Mouse (Mus musculus) heart, embryonic 14.5 days (tissue): ENCODE results near the gene Trim80. TPM values are rescaled to one million over a fixed set of nuclear protein-coding genes. Genes with fewer than 3 reads are reported as not detected.
"Not testable (repeated sequence)": the region's sequence is repeated elsewhere in the genome, so short reads cannot be mapped to it uniquely, and the experiment has no call there.

Experiments
- ATAC-seq: fragments of 200-750 bp; cut with Nextera tagmentation; 2 replicates; pipeline ENCODE4 v1.8.0; 2017; ENCODE audit warnings: low read depth, moderate TSS enrichment; ENCODE audit not compliant: insufficient number of reproducible peaks, insufficient read depth, low FRiP score
- H3K27ac ChIP-seq, 2 experiments: fragments of 200-500 bp in 1 of 2; fragments of 300-500 bp in 1 of 2; sonication (generic) in 1 of 2; replicated peaks in 1 of 2; 2 replicates each; pipeline ENCODE4 v1.5.1; 2012 to 2014; ENCODE audit warnings: low read depth in 2 of 2, low read length in 2 of 2, control low read depth in 1 of 2, mild to moderate bottlenecking in 1 of 2, mixed read lengths in 1 of 2; ENCODE audit not compliant: control insufficient read depth in 1 of 2, insufficient read depth in 1 of 2
- H3K27me3 ChIP-seq: fragments of 300-500 bp; sonication (generic); 2 replicates; pipeline ENCODE4 v1.6.1; 2014; ENCODE audit warnings: mild to moderate bottlenecking, low read length, control low read depth; ENCODE audit not compliant: control insufficient read depth, insufficient read depth
- H3K36me3 ChIP-seq: fragments of 300-500 bp; sonication (generic); 2 replicates; pipeline ENCODE4 v1.6.1; 2014; ENCODE audit warnings: mild to moderate bottlenecking, control low read depth, low read length, mixed read lengths; ENCODE audit not compliant: control insufficient read depth, insufficient read depth
- H3K4me1 ChIP-seq, 2 experiments: fragments of 200-500 bp in 1 of 2; fragments of 300-500 bp in 1 of 2; sonication (generic) in 1 of 2; 2 replicates each; pipeline ENCODE4 v1.6.1; 2012 to 2014; ENCODE audit warnings: low read length in 2 of 2, control low read depth in 1 of 2, mixed read lengths in 1 of 2; ENCODE audit not compliant: control insufficient read depth in 2 of 2, insufficient read depth in 2 of 2
- H3K4me2 ChIP-seq: fragments of 300-500 bp; sonication (generic); 2 replicates; pipeline ENCODE4 v1.6.1; 2014; ENCODE audit warnings: mild to moderate bottlenecking, low read length
- H3K4me3 ChIP-seq, 2 experiments: fragments of 200-500 bp in 1 of 2; fragments of 300-500 bp in 1 of 2; sonication (generic) in 1 of 2; 2 replicates each; pipeline ENCODE4 v1.5.1; 2012 to 2014; ENCODE audit warnings: low read length in 2 of 2, mild to moderate bottlenecking in 2 of 2, control low read depth in 1 of 2, low read depth in 1 of 2, moderate library complexity in 1 of 2; ENCODE audit not compliant: control insufficient read depth in 1 of 2, insufficient read depth in 1 of 2
- H3K9ac ChIP-seq: fragments of 300-500 bp; sonication (generic); 2 replicates; pipeline ENCODE4 v1.6.1; 2014; ENCODE audit warnings: mild to moderate bottlenecking, low read length
- H3K9me3 ChIP-seq: fragments of 300-500 bp; sonication (generic); 2 replicates; pipeline ENCODE4 v1.6.1; 2016; ENCODE audit warnings: low read length, control low read depth; ENCODE audit not compliant: control insufficient read depth
- WGBS: fragments of 180-500 bp; shearing (Covaris S2); extraction: QIAGEN DNeasy Blood & Tissue Kit; methylation state at CpG from one replicate; pipeline ENCODE4 v1.1.7; 2014; 5-methylcytosine and 5-hydroxymethylcytosine counted together
- microRNA-seq: library from miRNA; unstranded; fragments of <30 nt; microRNA quantifications from one replicate; pipeline ENCODE4, GENCODE M21; 2016
- polyA plus RNA-seq: library from polyadenylated mRNA; unstranded; fragments of >200 nt; fragmentation: Nextera tagmentation; extraction: Ambion mirVana; gene quantifications from 2 replicates; pipeline ENCODE4 v1.2.1, GENCODE M21; 2014

The Trim80 gene
- polyA plus RNA-seq, 1 experiment from 2014 or later, result 0.14 TPM

GRCm38 (mm10) chr11:115490441-115491355 lies 50.4 kb downstream of the Trim80 start:
- H3K27ac ChIP-seq, result peak overlapping the region in 1 of 2 experiments; percentile 68; a peak in 1 of 4 replicates
- no peaks in the 10 kb centered on the region for H3K27me3 ChIP-seq
- H3K4me1 ChIP-seq, result peaks cover 4 to 14% of the 10 kb centered on the region in 2 experiments
- H3K9me3 ChIP-seq, result no peaks in the 10 kb centered on the region
- peaks cover 10% of the 10 kb centered on the region for H3K36me3 ChIP-seq
- 22% methylated on average over 25 of the region's 25 CpGs for WGBS
- peak overlapping the region; percentile 66 to 93 for H3K4me3 ChIP-seq
- peak overlapping the region; percentile 76 for H3K9ac ChIP-seq
- H3K4me2 ChIP-seq, result peak overlapping the region; percentile 87
- no peak for ATAC-seq

GRCm38 (mm10) chr11:115491356-115492083 lies 51.2 kb downstream of the Trim80 start, which contains the start of gene Nt5c:
TSS of gene Nt5c (minus strand) at chr11:115491862.
- peak within 1 kb of the TSS; percentile 87 for H3K4me2 ChIP-seq
- peaks cover 4 to 14% of the 10 kb centered on the region in 2 experiments for H3K4me1 ChIP-seq
- peak within 1 kb of the TSS; percentile 76 for H3K9ac ChIP-seq
- peaks cover 10% of the 10 kb centered on the region for H3K36me3 ChIP-seq
- H3K9me3 ChIP-seq, result no peaks in the 10 kb centered on the region
- under 1% methylated on average over 43 of the region's 43 CpGs for WGBS
- peak within 1 kb of the TSS; percentile 66 to 93 for H3K4me3 ChIP-seq
- peak within 1 kb of the TSS; percentile 50 to 68 for H3K27ac ChIP-seq
- H3K27me3 ChIP-seq, result no peaks in the 10 kb centered on the region
- peak; percentile 85 for ATAC-seq

GRCm38 (mm10) chr11:115492387-115492786 lies 52.0 kb downstream of the Trim80 start:
- no peak for ATAC-seq
- Histone ChIP-seq H3K4me3 (peak overlapping the region in 1 of 2 experiments; percentile 66; a peak in 2 of 4 replicates), H3K9me3 (no peaks in the 10 kb centered on the region), H3K27ac (no peak overlapping the region), H3K27me3 (no peaks in the 10 kb centered on the region), H3K9ac (peak overlapping the region; percentile 76), H3K4me2 (peak overlapping the region; percentile 87), H3K36me3 (peaks cover 17% of the 10 kb centered on the region), H3K4me1 (peaks cover 4 to 14% of the 10 kb centered on the region in 2 experiments)
- WGBS, result 32% methylated on average over 6 of the region's 6 CpGs

GRCm38 (mm10) chr11:115496559-115496958 lies 56.2 kb downstream of the Trim80 start:
- H3K27ac ChIP-seq, ATAC-seq, H3K4me1 ChIP-seq, H3K9ac ChIP-seq, H3K27me3 ChIP-seq, H3K4me3 ChIP-seq, H3K9me3 ChIP-seq, H3K4me2 ChIP-seq: not testable (repeated sequence)
- peaks cover 49% of the 10 kb centered on the region for H3K36me3 ChIP-seq
- WGBS, result 88% methylated on average over 9 of the region's 9 CpGs

Small RNAs within 50 kb of the gene (microRNA-seq; reads per million reads assigned to microRNA genes)
- gene Mir3968, result not detected

Other genes with a start within 250 kb of the Trim80 start
- 0.15 TPM in 1 of 2 replicates, not detected in the other for gene Grin2c, start 173.3 kb upstream of the Trim80 start, polyA plus RNA-seq
- 9.3 and 9.4 TPM in 2 replicates for gene Fdxr, start 163.5 kb upstream of the Trim80 start, polyA plus RNA-seq
- 0.94 and 1.2 TPM in 2 replicates for gene Fads6, start 142.9 kb upstream of the Trim80 start, polyA plus RNA-seq
- not detected in 2 replicates for gene Otop2, start 133.4 kb upstream of the Trim80 start, polyA plus RNA-seq
- gene Ush1g, start 118.5 kb upstream of the Trim80 start, polyA plus RNA-seq, result 0.05 TPM in 1 of 2 replicates, not detected in the other
- gene Otop3, start 105.8 kb upstream of the Trim80 start, polyA plus RNA-seq, result not detected in 2 replicates
- 7.4 and 7.8 TPM in 2 replicates for gene Hid1, start 72.8 kb upstream of the Trim80 start, polyA plus RNA-seq
- 10.3 and 10.5 TPM in 2 replicates for gene Cdr2l, start 58.6 kb upstream of the Trim80 start, polyA plus RNA-seq
- gene Mrpl58, start 36.8 kb upstream of the Trim80 start, polyA plus RNA-seq, result 191 and 195 TPM in 2 replicates
- 2,259 and 2,271 TPM in 2 replicates for gene Atp5h, start 20.6 kb upstream of the Trim80 start, polyA plus RNA-seq
- 19.3 and 23.5 TPM in 2 replicates for gene Kctd2, start 20.4 kb upstream of the Trim80 start, polyA plus RNA-seq
- 0.08 and 0.26 TPM in 2 replicates for gene Slc16a5, start 21.9 kb downstream of the Trim80 start, polyA plus RNA-seq
- gene Armc7, start 35.1 kb downstream of the Trim80 start, polyA plus RNA-seq, result 5.5 and 7.5 TPM in 2 replicates
- 54.5 and 56.2 TPM in 2 replicates for gene Nt5c, start 51.3 kb downstream of the Trim80 start, polyA plus RNA-seq
- 511 and 538 TPM in 2 replicates for gene Jpt1, start 73.8 kb downstream of the Trim80 start, polyA plus RNA-seq
- gene Sumo2, start 95.7 kb downstream of the Trim80 start, polyA plus RNA-seq, result 600 and 636 TPM in 2 replicates
- gene Nup85, start 123.9 kb downstream of the Trim80 start, polyA plus RNA-seq, result 85.2 and 89.3 TPM in 2 replicates
- gene Mrps7, start 163.4 kb downstream of the Trim80 start, polyA plus RNA-seq, result 79.9 and 87.4 TPM in 2 replicates
- gene Gga3, start 163.5 kb downstream of the Trim80 start, polyA plus RNA-seq, result 16.1 and 17.2 TPM in 2 replicates
- gene Mif4gd, start 172.4 kb downstream of the Trim80 start, polyA plus RNA-seq, result 31.7 and 32.3 TPM in 2 replicates
- 42.8 and 46.0 TPM in 2 replicates for gene Slc25a19, start 187.8 kb downstream of the Trim80 start, polyA plus RNA-seq